Mouse (Mus musculus) thymus, postnatal 25 days (tissue): ENCODE measurements around the gene Tnfsf8.

Source experiments
- DNase-seq: peaks from one replicate; pipeline ENCODE4 v3.0.0; 2022

The Tnfsf8 gene

DNA sequence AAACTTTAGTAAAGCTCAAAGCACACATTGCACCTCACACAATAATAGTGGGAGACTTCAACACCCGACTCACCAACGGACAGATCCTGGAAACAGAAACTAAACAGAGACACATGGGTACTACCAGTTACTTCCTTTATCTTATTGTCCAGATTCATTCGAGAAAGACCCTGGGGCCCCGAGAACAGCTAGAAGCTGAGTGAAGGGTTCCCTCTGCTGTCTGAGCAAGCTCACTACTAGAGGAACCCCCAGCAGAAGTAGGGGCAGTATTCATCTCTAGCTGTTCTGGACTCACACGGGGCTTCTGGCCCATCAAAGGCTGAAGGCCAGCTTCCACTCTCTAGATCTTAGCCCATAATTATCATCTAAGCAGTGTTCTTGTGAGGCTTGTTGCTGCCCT is 20.7 kb downstream of the Tnfsf8 start:
- DNase-seq, result peak; percentile 35

- peak; percentile 13 for DNase-seq
These were observed 38.0 kb downstream of the Tnfsf8 start for GRCm38 (mm10) chr4:63823136-63823535.

- DNase-seq, result no peak
These were observed 43.6 kb downstream of the Tnfsf8 start for GRCm38 (mm10) chr4:63817505-63817904.

DNA sequence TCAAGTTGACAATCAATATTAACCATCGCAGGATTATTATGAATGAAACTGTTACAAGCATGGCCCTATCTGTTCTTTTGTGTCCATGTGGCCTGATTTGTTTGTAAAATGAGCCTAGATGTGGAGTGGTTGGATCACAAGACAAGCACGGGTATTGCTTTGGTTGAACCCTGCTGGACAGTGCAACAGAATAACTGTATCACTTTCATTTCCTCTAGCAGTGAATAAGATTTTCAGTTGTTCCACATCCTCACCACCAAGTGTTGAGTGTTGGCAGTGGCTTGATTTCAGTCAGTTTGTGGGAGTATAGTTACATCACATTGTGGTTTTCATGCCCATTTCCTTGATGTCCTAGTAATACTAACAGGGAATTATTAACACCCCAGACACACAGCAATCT is 45.5 kb downstream of the Tnfsf8 start:
- DNase-seq, result no peak

- no peak for DNase-seq
These were observed 63.1 kb downstream of the Tnfsf8 start for GRCm38 (mm10) chr4:63798083-63798482.

GRCm38 (mm10) chr4:63796527-63796926 is 64.6 kb downstream of the Tnfsf8 start:
- DNase-seq, result no peak

DNA sequence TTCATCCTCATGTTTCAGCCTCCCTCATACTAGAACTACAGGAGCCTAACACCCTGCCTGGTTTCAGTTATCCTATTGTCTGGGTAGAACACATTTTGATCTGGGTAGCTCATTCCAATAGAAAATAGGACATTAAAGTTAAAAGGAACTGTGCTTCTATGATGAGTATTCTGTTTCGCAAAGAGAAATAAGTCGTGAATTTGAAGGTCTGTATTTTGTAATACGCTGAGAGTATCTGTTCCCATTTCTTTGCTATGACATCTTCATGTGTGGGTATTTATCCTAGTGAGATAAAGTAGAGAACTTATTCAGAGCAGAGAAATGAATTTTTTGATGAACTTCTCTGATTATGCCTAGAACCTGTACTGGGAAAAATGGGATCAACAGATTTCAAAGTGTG is 68.8 kb downstream of the Tnfsf8 start:
- no peak for DNase-seq

DNA sequence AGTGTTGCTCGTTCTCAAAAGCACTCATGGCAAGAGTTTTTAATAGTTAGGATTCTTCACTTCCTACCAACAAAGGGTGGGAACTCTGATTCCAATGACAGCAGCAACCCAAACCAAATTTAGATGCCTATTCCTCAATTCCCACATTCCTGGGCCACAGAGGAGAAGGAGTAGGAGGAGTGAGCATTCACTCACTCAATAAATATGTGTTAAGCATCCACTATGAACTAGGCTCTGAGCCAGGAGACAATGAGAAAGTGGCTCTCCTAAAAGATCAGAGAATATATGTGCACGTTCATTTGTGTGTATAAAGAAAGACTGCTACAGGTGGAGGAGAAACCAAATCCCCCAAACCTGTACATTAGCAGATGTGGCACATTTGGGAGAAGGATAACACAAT is 75.7 kb downstream of the Tnfsf8 start:
- DNase-seq, result no peak

DNA sequence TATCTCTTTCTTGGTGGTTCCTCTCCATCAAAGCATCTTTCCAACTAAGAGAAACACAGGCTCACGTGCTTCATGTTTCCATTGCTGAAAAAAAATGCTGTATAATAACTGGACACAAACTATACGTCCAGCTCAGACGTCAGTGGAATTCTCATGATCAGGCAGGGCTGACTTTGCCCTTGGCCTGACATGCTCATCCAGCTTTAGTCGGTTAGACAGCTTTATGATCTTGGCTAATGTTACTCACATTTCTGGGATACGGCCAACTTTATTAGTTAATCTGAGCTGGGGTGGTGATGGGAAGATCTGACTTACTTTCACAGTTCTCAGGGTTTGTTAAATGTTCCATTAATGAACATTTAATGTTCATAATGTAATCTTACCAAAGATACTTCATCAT is 77.3 kb downstream of the Tnfsf8 start:
- no peak for DNase-seq

GRCm38 (mm10) chr4:63782970-63783613 is 78.1 kb downstream of the Tnfsf8 start:
- no peak for DNase-seq
